Mouse (Mus musculus) gastrocnemius, postnatal 4 days (tissue): ENCODE measurements around the gene Nfix. TPM values are rescaled to one million over a fixed set of nuclear protein-coding genes. Genes with fewer than 3 reads are reported as not detected.

Experiments
- DNase-seq, 2 experiments: peaks; one replicate each; pipeline ENCODE4 v3.0.0; 2021 to 2022; ENCODE audit warnings: low spot score in 2 of 2, mixed read lengths in 2 of 2
- total RNA-seq, 2 experiments: library from RNA; stranded (reverse); gene quantifications; 2 replicates each; pipeline ENCODE4 v1.2.3; 2021

The Nfix gene
- total RNA-seq, 2 experiments from 2014 or later, result 517 to 591 TPM

DNA sequence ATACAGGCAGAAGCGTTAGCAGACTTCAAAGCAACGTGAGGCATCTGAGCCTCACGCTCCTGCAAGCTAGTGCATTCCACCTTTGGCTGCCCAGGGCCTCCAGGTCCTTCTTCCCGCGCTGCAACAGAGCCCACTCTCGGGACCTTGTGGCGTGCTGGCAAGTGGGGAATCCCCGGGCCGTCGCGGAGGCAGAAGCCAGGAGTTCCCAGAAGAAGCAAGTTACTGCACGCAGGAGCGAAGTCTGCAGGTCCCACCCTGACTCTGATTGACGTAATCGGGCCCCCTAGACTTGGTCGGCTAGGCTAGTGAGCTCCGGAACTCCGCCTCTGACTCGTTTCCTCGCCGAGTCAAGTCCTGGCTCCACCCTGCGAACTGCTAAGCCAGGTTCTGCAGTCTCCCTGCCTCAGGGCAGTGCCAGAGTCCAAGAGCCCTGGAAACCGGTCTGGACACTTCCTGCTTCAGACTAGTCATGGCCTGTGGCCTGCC lies 143.5 kb downstream of the Nfix start:
- peak in 1 of 2 experiments; percentile 61 for DNase-seq

GRCm38 (mm10) chr8:84656191-84656525 lies 144.0 kb downstream of the Nfix start:
- DNase-seq, result no peak

DNA sequence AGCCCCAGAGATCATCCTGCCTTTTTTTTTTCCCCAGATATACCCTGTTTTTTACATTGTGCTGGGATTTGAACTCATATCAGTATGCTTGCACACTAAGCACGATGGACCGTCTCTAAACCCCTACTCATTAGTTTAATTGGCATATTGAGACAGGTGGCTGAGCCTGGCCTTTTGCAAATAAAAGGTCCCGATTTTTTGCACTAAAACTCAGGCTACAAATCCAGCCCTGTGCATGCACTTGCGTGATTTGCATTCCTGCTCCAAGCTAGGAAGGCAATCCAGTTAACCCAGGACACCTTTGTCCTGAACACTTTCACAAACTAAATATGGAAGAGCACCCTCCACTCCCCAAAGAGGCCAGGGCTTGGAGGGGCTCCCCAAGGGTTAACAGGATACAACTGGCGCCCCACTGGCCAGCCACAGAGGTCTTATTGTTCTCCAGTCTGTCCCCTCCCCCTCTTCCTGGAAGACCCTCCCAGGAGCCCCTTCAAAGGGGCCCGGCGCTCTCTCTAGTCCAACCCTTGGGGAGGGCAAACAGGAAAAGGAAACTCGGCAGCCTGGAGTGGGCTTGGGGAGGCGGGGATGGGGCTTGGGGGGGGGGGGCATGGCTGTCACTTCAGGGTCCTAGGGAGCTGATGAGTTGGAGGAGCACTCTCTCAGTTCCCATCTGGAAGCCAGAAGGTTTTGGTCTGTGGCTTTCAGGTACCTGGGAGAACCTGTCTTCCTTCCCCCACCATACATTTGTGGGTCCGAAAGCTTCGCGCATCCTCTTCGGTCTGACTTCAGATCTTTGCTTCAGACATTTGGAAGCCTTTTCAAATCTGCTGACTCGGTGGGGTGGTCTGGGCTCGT lies 144.6 kb downstream of the Nfix start:
- no peak for DNase-seq

DNA sequence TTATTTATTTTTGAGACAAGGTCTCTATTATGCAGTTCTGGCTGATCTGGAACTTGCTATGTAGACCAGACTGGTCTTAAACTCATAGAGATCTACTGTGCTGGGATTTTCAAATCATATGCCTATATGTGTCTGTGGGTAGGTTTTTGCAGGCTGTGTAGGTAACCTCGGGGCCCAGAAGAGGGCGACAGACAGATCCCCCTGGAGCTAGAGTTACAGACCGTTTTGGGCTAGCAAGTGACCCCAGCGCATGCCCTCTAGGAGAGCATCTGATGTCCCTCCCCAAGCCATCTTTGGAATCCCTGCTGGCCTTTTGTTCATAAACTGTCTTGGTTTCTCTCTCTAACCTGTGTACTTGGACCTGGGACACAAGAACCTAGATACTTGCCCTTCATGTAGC lies 145.5 kb downstream of the Nfix start:
- no peak for DNase-seq

DNA sequence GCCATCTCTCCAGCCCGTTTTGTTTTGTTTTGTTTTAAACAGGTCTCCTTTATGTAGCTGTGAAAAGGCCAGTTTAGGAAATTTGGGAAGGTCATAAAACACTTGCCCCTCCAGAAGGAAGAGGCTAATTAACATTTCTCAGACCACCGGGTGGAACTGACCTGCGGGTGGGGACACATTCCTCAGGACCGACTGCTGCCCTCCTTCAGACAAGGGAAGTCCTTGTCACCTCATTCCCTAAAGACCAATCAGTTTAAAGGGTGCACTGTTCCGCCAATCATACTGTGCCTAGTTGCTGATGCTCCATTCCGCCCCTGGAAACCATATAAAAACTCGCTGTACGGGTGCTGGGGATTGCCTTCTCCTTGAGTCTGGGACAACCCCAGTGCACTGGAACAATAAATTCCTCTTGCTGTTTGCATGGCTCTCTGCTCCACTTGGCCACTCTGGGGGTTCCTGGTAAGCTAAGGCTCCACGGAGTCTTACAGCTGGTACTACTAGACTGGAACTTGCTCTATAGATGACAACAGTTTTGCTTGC lies 147.0 kb downstream of the Nfix start:
- no peak for DNase-seq

- no peak for DNase-seq
These were observed 149.9 kb downstream of the Nfix start for GRCm38 (mm10) chr8:84650213-84650612.

Other genes starting within 250 kb of the Nfix start
- 10 to 100 TPM; 21.5 to 26.1 TPM for gene Ier2, start 137.5 kb downstream of the Nfix start, total RNA-seq
- gene Trmt1, start 114.0 kb downstream of the Nfix start, total RNA-seq, result 10 to 100 TPM; 50.5 to 53.8 TPM
- 10 to 100 TPM; 44.9 to 45.6 TPM for gene Nacc1, start 112.5 kb downstream of the Nfix start, total RNA-seq
- gene Lyl1, start 98.9 kb downstream of the Nfix start, total RNA-seq, result 1 to 10 TPM; 6.0 to 7.1 TPM
- 10 to 100 TPM in 1 of 2 experiments, 1 to 10 TPM in 1; 7.8 to 10.2 TPM for gene G430095P16Rik, start 77.3 kb downstream of the Nfix start, total RNA-seq
- gene Dand5, start 22.5 kb upstream of the Nfix start, total RNA-seq, result 1 to 10 TPM; 6.3 to 6.8 TPM
- 10 to 100 TPM; 33.3 to 36.0 TPM for gene Gadd45gip1, start 31.2 kb upstream of the Nfix start, total RNA-seq
- gene Rad23a, start 40.3 kb upstream of the Nfix start, total RNA-seq, result 100 to 1,000 TPM; 121 to 123 TPM
- gene Calr, start 46.6 kb upstream of the Nfix start, total RNA-seq, result 100 to 1,000 TPM; 339 to 368 TPM
- gene Farsa, start 56.6 kb upstream of the Nfix start, total RNA-seq, result 10 to 100 TPM; 37.2 to 41.3 TPM
- gene Syce2, start 71.8 kb upstream of the Nfix start, total RNA-seq, result 10 to 100 TPM; 15.3 to 18.0 TPM
- 10 to 100 TPM; 22.1 to 28.2 TPM for gene Gcdh, start 93.6 kb upstream of the Nfix start, total RNA-seq
- gene Klf1, start 101.6 kb upstream of the Nfix start, total RNA-seq, result under 1 TPM in 1 of 2 experiments, not detected in 1; 0.67 TPM
- gene Dnase2a, start 108.2 kb upstream of the Nfix start, total RNA-seq, result 1 to 10 TPM; 6.9 to 7.0 TPM
- gene Mast1, start 137.0 kb upstream of the Nfix start, total RNA-seq, result under 1 TPM in 1 of 2 experiments, not detected in 1; 0.07 TPM
- not detected for gene Rtbdn, start 146.6 kb upstream of the Nfix start, total RNA-seq
- gene Gm49661, start 169.1 kb upstream of the Nfix start, total RNA-seq, result 1 to 10 TPM in 1 of 2 experiments, not detected in 1; 2.0 TPM
- 100 to 1,000 TPM; 317 to 327 TPM for gene Prdx2, start 169.2 kb upstream of the Nfix start, total RNA-seq
- 10 to 100 TPM; 38.7 to 45.2 TPM for gene Rnaseh2a, start 169.4 kb upstream of the Nfix start, total RNA-seq
- 10 to 100 TPM in 1 of 2 experiments, 1 to 10 TPM in 1; 10.0 to 10.1 TPM for gene Junb, start 178.4 kb upstream of the Nfix start, total RNA-seq
- gene Hook2, start 190.3 kb upstream of the Nfix start, total RNA-seq, result 1 to 10 TPM; 3.5 to 4.5 TPM
- gene Best2, start 214.2 kb upstream of the Nfix start, total RNA-seq, result not detected
- gene Asna1, start 224.9 kb upstream of the Nfix start, total RNA-seq, result 10 to 100 TPM; 51.7 to 56.5 TPM
- gene Trir, start 226.5 kb upstream of the Nfix start, total RNA-seq, result 100 to 1,000 TPM; 126 to 127 TPM
- gene Tnpo2, start 236.6 kb upstream of the Nfix start, total RNA-seq, result 10 to 100 TPM; 42.8 to 46.7 TPM